Mouse (Mus musculus): ENCODE measurements at regions not wholly inside any gene's neighbourhood (a gene's known extent, or its start where the extent isn't known, plus 50 kb on each side); places are given as distances from the start of the nearest gene placed in this dataset.

DNA sequence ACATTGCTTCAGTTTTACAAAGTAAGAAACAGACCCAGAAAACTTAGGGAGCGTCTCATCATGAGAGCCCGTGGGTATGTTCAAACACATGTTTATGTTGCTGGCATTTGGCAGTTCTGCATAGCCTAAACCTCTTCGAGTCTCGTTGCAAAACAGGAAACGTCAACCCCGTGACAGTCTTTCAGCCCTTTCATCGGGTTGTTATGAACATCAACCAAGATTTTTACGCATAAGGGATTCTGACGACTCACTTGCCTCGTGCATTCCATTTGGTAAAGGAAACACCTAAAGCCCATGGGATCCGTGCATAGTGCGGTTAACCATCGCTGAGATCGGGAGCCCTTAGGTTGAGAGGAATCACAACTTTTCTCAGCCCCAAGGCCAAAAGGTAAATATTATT lies 115.7 kb downstream of the Gpam start:
- CTCF ChIA-PET: no interaction called here

DNA sequence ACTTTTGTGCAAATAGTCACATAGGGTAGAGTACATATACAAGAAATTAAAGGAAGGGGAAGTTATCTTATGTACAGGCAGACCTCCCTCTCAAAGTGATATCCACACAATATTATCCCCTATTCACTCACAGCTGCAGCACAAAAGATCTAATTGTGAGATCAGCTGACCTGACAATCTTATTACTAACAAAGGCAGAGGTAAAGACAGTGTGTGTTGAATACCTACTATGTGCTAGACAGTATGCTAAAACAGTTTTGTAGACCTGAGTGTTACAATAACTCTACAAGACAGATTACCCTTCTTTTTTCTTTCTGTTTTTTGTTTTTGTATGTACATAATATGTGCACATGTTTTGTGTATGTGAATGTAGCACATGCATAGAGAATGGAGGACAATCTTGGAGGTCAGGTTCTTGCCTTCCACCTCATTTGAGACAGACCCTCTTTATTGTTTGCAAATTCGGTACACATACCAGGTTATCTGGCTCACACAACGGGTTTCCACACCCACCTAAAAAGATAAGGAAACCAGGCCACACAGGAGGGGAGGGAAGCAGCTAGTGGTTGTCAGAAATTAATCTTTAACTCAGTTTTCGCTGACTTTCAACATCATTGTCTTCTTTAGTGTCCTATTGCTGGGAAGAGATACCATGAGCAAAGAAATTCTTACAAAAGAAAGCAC lies 118.4 kb downstream of the Gpam start:
- CTCF ChIA-PET: no interaction called here

DNA sequence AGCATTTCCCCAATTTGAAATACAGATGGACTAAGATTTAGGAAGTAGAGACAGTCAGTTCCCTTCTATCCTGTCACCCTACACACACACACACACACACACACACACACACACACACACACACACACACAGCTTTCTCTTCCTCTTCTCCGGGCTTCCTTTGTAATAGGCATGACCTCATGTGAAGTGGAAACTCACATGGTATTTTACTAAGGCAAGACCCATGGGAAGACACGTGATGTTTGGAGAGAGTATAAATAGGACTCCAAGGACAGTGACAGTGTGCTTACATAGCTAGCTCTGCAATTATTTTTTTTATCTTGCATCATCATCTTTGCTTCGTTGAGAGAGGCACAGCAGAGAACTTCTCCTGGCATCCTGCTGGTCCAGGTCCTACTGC lies 137.1 kb downstream of the Gpam start:
- CTCF ChIA-PET: no interaction called here

DNA sequence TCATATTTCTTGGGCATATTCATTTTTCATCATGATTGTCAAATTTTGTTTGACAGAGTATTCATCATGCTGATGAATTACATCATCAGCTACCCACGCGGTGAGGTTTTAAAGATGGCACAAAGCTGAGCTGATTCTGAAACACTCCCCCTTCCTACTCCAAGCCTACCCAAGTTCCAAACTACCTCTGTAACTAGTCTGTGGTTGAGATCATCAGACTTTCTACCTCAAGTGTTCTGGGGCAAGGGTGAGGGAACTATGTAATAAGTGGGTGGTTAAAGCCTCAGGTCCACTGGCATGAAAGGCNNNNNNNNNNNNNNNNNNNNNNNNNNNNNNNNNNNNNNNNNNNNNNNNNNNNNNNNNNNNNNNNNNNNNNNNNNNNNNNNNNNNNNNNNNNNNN lies 142.5 kb downstream of the Gpam start:
- CTCF ChIA-PET: no interaction called here

DNA sequence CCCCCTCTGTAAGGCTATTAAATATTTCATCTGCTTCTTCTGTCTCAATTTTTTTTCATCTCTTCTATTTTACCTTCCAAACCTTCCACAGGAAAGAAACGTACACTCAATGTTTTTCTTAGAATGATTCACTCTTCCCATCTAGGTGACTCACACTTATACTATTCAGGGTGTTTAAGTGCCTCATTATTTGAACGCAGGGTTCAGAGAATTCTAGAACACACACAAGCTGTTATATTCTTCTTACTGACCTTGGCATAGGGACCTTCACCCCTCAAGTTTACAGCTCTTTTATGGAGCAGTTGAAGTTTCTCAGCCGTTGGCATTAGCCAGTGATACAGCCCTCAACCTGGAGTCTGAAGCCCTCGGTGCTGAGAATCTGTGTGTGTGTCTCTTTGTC lies 144.2 kb downstream of the Gpam start:
- CTCF ChIA-PET: no interaction called here

DNA sequence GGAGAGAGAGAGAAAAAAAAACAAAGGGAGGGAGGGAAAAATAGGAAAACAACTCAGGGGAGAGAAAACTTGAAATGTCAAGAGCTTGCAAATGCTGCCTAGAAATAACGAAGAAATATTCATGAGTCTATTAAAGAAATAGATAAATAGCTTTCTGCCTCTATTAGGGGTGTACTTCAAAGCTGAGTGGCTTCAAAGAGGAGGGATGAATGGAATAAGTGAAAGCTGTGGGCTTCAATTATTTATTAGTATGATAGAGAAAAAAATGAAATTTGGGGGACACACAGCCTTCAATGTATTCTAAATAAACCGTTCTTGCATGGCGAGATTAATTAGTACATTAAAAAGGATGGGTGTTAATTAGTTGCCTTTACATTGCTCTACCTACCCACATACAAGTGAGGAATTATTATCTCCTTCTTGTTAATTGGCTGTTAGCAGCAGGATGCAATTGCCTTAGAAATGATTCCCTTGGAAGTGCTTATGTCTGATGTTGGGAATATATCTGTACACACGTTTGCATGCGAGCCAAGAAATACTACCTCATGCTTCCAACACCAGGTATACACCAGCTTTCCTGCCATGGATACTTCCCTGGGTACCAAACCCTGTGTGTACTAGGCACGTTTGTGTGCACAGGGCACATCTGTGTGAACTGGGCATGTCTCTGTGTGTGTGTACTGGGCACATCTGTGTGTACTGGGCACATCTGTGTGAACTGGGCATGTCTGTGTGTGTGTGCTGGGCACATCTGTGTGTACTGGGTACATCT lies 155.4 kb downstream of the Gpam start:
- CTCF ChIA-PET: no interaction called here

DNA sequence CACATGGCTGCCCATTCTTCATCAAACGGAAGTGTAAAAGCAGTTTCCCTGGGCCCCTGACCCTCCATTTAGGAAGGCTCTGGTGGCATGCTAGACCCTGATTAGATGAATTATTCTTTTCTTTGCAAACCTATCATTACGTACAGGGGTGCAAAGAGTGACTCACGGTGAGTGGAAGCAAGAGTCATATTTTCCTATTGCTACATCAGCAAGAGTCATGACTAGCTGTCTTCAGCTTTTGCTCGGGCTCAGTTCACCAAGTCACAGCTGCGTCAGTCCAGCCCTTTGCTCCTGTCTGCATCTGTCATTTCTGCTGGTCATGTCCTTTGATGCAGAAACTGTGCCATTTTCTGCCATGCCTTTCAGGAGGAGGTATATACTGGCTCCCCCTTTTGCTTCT lies 168.7 kb downstream of the Gpam start:
- CTCF ChIA-PET: no interaction called here

DNA sequence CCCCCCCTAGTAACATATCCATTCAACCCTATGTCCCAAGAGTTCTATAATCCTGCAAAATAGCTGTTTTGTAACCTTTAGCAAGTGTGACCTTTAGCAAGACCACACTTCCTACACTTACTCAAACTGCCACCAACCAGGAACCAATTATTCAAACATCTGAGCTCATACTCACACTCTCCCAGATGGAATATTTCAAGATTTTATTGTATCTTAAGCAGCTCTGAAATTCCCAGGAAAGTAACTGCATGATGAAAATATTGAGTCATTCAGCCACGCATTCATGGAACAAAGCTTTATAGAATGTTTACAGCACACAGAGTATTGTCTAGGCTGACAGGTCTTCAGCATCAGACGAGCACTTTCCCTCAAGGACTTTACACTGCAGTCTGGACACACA lies 171.9 kb downstream of the Gpam start:
- CTCF ChIA-PET: no interaction called here

DNA sequence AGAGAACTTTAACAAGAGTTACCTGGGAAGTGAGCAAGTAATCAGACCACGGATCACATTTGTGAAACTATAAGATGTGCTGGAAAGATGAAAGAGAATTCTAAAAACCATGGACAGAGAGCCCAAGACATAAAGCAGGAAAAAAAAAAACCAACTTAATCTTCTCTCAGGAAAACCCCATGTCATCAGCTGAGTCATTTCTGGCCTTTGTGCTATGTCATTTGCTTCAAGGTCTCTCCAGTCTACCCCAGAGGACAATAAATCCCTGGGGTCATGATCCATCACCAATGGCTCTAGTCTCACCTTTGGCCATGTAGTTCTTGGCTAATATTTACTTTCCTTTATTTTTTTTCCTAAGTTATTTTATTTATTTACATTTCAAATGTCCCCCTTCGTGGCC lies 174.5 kb downstream of the Gpam start:
- CTCF ChIA-PET: no interaction called here

DNA sequence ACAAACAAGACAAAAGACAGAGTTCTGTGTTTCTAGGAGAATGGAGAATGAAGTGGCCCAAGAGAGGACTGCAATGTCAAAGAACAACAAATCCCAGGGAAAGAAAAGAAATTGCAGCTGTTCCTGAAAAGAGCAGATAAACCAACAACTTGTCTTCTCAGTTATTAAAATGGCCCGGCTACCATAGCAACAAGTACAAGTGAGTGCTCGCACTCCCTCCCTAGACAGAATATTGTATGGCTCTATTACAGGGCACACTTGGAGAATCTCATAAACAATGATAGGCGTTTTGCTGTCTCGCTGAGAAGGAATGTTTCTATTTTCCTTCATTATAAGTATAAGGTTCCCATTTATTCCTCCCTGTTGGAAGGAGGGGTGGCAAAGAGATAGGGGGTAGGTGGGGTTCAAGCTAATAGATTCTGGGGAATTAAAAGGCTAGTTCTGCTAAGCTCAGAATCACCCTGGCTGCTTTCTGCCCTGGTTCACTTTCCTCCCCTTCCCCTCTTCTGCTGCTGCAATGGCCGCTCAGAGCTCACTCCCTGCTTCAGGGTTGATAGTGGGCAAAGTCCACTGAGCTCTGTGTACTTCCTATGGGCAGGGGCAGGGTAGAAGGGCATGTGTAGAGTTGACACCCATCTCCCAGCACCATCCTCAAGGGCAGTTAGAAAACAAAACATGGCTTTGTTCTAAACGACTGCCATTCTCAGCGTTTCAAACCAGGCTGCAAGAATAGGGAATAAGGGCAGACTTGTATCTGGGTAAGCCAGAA lies 178.5 kb downstream of the Gpam start:
- CTCF ChIA-PET: no interaction called here

DNA sequence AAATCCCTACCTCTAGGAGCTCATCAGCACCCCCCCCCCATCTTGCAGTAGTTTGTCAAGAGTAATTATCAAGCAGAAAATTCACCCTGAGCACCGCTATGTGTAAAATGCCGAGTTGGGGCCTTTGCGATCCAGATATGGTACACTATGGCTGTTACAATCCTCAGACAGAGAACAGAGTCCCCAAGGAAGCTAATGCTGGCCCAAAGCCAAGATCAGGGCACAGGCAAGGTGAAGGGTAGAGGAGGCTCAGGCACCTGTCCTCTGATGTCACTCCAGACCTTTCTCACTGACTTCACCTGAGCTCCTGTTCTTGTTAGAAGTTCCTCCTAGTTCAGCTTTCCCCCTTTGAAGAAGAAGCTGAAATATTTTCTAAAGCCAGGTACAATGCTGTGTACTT lies 179.5 kb downstream of the Gpam start:
- CTCF ChIA-PET: no interaction called here

DNA sequence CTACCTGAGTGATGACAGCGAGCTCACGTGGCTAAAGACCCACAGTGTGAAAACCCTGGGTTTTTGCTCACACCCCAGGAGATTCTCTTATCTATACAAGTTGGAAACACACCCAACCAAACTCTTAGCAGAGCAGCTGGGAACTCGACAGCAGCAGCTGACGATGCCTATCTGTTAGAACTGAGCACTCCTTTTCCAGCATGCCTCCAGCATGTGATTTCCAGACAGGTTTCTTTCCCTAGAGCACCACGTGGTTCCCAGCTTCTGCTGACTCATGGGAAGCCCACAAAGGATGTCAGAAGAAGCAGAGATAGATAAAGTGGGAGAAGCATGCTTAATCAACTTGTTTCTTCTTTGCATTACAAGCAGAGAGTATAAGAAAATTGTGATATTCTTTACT lies 194.5 kb downstream of the Gpam start:
- CTCF ChIA-PET: no interaction called here

DNA sequence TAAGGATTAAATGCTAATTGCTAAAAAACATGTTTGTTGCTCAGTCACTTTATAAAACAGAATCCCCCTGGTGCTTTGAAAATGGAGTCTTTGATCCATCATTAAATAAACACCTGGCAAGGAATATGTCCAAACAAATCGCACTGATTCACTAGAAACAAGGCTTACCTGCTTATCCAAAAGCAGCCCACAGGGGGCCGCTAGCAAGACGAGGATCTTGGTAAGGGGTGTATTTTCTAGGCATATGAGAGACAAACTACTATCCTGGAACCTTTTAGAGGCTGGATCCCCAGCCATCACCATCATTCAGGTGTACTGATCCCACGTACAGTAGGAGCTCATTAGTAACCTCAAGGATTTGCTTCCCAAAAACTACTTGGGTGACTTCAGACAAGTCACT lies 201.2 kb downstream of the Gpam start:
- CTCF ChIA-PET: no interaction called here

DNA sequence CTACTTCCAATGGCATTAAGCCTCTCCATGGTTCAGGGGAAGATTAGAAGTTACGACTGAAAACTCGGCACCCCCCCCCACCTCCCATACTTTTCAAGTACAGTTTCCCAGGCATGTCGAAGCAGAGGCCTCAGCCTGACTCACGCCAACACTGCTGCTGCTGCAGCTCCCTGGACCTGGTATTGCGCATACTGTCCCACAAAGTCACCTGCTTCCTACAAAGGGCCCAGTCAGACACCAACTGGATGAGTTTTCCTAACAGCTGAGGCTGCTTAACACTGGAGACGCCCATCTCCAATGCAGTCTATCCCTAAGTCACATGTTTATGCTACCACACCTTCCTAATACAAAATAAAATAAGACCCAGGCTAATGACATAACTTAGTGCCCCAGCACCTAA lies 207.4 kb downstream of the Gpam start:
- CTCF ChIA-PET: interaction anchor here (0.7 kb wide), 1 partner anchor 920 kb away, joined by 13 read pairs; no protein-coding TSS in a partner anchor

DNA sequence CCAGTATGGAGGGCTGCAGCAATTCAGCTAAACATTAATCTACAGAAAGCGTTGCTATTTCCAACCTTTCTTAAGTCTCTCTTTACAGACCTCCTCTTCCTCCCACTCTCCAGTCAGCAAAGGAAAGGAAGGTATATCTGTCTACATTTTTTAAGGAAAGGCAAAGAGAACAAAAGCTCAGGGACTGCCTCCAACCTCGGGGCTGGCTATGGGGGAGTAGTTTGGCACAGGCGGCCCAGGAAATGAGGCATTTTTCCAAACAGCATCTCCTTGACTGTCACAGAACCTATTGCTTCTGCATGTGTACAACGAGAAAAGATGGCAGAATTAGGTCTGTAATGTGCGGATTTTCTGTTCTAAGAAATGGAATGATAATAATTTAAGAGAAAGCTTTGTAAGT lies 233.4 kb downstream of the Gpam start:
- CTCF ChIA-PET: no interaction called here

DNA sequence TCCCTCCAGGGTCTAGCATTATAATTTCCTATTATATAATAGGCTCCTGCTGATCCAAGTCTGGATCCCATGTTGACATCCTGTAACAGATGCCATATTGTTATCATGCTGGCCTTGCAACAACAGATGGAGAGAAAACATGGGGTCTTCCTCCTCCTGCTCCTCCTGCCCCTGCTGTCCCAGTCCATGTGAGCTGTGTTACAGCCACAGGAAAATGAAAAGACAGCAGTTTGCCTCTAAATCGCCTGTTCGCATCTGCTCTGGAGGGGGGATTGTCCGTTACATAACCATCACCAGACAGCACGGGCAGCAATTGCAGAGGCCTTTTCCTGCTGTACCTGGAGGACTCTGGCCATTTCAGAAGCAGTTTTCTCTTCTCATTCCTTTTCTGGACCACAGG lies 260.0 kb downstream of the Gpam start:
- CTCF ChIA-PET: no interaction called here

DNA sequence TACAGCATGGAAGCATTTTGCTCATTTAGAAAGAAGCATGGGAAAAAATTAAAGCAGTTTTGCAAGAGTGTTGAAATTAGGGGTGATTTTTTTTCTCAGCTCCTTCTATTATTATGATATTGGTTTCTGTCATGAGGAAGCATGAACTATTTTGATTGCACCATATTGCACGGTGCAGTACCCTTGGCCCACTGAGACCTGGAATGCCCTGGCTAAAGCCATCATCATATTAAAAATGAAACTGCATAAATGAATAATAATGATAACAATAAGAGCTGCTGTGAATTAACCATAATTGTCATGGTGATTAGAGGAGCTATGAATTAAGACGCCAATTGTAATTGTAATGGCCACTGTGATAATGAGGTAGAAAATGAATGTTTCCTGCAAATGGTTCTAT lies 271.8 kb downstream of the Gpam start:
- CTCF ChIA-PET: no interaction called here

DNA sequence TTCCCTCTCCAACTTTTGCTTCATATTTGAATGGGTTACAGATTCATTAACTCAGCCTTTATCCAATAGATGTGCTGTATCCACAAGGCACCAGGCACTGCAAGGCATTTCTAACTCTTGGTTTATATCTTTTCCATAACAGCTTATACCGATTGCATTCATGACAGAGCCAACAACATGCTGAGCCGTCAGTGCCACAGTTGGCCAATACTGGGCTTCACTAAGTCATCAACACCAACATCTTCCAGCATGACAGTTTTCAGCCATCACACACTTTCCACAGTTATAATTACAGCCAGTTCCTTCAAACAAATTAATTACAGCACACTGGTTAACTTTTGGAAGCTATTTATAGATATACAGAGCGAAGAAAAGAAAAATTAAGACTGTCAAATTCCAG lies 288.8 kb downstream of the Gpam start:
- CTCF ChIA-PET: interaction anchor here (0.5 kb wide), 1 partner anchor 71 kb away, joined by 3 read pairs; no protein-coding TSS in a partner anchor

DNA sequence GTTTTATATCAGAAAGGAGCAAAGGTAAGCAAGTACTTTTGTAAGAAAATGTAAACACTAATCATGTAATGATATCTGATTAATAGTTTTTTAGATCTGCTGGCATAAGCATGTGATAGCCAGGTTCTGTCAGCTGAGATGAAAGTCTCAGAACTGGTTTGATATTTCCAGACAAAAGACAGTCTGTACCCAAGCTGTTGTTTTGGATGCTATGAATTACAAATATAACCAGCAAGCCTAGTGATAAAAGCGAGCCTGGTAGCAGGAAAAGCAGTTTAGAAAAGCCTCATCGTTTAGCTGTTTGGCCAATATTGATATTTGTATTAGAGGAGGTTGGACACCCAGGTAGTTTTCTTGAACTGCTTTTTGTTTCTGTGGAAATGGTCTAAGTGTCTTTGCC lies 290.6 kb downstream of the Gpam start:
- CTCF ChIA-PET: no interaction called here

DNA sequence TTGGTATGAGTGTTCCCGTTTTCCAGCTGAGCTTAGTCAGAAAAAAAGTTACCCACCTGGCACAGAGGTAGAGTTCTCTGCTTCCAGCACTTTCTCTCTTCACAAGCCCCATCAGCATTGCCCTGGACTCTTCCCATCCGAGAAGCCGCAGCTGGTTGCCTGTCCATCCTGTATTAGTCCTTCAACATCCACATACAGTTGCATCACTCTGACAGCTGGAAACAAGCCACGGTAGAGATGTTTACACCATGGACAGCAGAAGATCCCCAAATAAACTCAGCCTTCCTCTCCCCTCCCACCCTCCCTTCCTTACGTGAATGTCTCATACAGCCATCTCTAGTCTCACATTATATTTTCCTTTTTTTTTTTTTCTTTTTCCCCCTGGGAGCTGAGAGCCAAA lies 304.9 kb downstream of the Gpam start:
- CTCF ChIA-PET: no interaction called here

DNA sequence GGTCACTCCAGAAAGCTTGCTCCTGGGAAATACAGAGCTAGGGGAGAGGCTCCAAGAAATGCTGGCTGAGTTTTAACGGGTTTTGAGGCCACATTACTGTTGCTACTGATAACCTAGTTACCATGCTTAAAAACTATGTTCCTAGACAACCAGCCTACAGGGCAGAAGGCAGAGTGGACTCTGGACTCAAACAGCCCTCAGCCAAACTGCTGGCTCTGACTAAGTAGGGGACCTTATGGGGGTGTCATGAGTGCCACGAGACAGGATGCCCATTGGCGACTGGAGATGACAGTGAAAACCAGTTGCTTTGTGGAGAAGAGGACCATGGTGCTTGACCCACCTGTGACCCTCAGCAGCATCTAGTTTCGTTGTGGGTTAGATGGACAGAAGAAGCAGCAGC lies 306.5 kb downstream of the Gpam start:
- CTCF ChIA-PET: no interaction called here

DNA sequence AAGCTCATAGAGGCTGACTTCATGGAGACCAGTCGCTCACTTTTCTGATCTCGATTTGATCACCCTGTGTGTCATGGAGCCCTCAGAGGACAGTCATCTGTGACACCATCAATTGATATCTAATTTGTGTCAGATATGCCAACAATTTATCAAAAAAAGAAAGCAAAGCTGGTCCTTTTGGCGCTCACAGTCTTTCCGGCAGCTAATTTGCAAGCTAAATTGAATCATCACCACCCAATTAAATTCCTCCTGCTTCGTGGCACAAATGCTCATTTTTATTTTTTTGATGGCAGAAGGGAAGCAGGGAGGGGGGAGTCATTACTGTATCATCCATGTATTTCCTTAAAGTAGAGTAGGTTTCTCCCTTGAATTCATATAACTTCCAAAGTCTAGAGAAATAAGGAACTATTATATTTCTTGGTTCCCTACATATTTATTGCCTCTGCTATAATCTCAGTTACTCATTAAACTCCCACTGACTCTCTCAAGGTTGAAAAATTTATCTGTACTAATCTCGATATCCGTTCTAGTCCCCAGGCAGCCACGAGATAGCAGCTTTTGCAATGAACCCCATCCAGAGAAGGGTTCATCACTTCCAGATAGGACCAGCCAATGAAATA lies 325.8 kb downstream of the Gpam start:
- CTCF ChIA-PET: no interaction called here

DNA sequence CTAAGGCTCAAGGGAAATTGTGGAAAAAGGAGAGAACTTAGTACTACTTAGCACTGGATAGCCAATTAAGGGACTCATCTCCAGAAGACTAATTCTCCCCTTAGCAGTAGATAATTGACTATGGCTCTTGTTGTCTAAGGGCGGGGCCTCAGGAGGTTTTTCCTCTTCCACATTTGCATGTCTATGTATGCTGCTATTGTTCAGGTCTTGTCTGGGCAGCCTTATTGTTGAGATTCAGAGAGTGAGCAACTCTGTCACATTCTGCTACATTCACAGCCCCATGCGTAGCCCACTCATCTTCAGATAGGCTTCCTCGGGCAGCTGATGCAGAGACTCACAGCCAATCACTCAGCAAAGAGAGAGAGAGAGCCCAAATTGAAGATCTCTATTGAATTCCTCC lies 339.9 kb downstream of the Gpam start:
- CTCF ChIA-PET: no interaction called here
